Mouse (Mus musculus): ENCODE results near the gene Hmg20b.
A peak's percentile ranks its signal among the peaks of the same experiment; 100 is the strongest.

Hmg20b gene

GRCm38 (mm10) chr10:81351678-81352291 lies 1.5 kb upstream of the Hmg20b start:
- DNase-seq = peak; percentile 68 to 77

DNA sequence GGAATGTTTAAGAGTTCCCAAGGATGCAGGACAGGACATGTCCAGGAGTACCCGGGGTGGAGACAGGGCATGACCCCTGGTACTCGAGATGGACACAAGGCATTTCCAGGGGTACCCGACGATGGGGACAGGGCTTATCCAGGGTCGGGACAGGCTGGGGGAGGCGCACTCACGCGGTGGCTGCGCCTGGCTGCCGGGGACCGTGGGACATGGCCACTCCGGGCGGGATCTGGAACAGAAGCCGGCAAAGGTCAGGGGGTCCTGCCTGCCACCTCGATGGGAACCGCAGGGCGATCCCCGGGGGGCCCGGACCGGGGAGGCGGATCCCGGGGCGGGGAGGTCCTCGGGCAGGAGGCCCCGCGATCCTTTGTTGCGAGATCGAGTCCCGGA lies 324 bp downstream of the Hmg20b start:
- no peak for DNase-seq

DNA sequence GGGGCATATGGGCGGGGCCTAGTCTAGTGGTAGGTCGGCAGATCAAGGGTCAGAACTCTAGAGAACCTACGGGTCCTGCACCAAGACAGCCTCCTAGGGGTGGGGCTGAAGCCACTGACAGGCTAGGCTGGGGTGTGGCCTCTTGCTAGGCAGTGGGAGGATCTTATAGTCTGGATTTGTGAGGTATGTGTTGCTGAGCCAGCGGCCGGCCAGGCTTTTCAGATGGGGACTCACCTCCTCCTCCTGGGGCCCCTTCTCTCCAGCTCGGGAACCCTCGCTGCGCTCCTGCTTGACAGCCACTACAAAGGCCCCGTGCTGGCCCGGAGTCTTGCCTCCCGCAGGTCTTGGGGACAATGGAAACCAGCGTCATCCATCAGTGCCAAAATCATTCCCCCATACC lies 1.1 kb downstream of the Hmg20b start:
- peak in 1 of 2 experiments; percentile 56 for DNase-seq

DNA sequence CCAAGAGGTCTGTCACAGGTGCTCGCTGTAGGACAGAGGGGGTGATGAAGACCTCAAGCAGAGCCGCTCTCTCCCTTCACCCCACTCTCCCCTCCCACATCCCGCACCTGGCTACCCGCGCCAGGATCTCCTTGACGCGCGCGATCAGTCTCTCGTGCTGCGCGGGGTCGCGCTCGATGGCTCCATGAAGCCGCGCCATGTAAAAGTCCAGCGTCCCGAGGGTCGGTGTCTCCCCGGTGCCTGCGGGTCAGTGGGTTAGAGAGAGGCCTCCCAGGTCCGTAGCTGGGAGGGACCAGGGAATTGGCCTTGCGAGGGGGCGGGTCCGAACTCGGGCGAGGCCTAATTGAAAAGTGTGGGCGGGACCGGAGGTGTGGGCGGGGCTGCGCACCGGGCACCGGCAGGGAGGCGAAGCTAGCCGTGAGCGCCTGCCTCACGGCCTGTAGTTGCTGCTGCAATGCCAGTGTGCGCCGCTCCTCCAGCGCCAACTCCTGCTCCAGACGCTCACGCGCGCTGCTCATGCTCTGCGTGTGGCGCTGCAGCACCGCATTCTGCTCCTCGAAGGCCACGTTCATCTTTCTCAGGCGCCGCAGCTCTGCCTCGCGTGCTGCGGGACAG lies 3.7 kb downstream of the Hmg20b start:
- DNase-seq = peak in 1 of 2 experiments; percentile 61

DNA sequence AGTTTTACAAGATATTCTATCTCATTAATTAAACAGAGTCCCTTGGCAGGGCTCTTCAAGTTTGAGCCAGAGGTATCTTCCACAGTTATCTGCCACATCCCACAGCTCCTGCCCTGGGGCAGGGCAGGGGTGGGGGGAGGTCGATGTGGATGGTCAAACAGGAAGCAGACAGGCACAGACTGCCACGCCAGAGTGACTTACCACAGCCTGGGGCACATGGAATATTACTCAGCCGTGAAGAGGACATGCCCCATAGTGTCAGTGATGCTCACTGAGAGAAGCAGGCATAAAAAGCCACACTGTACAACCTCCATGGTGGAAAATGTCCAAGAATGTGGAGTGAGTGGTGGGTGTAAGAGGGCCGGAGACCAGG lies 5.1 kb downstream of the Hmg20b start:
- no peak for DNase-seq

GRCm38 (mm10) chr10:81344421-81345161 lies 5.7 kb downstream of the Hmg20b start:
- DNase-seq = no peak

- DNase-seq = peak in 1 of 2 experiments; percentile 51
These were observed 7.4 kb downstream of the Hmg20b start, which contains the start of gene Gipc3 for GRCm38 (mm10) chr10:81342686-81343505. Gene Gipc3 (minus strand): TSS chr10:81343266.

DNA sequence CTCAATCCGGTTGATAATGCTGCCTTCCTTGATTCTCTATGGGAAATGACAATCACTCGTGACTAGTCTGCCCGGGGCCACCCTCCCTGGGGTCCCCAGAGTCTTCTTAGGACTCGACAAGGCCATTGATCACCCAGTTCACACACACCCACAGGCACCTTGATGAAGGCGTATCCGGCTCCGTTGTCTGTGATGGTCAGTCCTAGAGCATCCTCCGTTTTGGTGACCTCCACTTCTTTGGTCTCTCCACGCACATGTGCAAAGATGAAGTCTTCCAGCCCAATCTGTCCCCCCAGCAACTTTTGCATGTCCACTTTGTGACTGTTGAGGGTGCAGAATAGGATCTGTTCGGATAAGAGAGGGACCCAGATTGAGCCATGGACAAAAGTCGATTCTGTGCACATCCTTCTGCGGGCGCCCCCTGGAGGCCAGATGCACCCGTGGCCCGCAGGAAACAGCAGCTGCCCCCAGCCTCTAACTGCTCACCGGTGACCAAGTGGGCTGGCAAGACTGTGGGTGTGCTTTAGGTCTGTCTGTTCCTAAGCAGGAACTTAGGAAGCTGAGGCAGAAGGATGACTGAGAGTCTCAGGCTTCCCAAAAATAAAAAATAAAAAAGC lies 8.8 kb downstream of the Hmg20b start:
- DNase-seq = peak; percentile 76 to 81

GRCm38 (mm10) chr10:81340551-81341332 lies 9.5 kb downstream of the Hmg20b start:
- peak in 1 of 2 experiments; percentile 53 for DNase-seq

- no peak for DNase-seq
These were observed 13.7 kb downstream of the Hmg20b start for GRCm38 (mm10) chr10:81336558-81336957.

DNA sequence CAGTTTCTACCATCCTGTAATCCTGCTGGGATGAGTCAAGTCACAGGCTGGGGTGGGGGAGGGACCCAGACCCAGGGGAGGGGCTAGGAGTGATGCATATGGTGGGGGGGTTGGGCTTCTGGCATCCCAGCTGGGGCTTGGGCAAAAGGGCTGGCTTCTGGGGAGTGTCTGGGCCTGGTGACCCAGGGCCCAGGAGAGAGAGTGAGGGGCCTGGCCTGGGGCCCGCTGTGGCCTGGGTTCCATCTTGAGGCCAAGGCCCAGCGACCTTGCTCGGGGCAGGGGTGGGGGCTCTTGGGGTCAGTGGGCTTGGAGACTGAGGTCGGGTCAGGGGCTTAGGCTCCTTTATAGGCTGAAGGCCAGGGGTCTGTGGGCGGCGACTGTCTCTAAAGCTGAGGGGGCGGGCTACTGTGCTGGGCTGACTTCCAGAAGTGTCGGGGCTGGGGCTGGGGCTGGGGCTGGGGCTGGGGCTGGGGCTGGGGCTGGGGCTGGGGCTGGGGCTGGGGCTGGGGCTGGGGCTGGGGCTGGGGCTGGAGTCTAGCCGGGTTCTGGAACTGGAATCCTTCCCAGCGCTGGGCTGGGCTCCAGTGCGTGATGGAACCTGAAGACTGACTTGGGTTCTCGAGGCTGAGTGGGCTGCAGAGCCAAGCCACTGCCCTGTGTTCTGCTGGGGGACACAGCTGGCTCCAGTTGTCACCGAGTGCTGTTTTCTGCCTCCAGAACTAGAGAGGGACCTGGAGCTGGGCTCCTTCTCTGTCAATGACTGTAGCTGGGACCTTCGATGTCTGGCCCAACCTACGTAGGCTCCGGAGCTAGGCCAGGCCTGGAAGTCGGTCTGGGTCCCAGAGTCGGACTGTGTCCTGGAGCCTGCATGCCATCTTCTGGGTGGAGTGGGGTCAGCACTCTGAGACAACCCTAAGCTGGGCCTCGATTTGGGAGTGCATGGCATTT lies 14.6 kb downstream of the Hmg20b start:
- DNase-seq = peak in 1 of 2 experiments; percentile 34

- DNase-seq = no peak
These were observed 16.0 kb downstream of the Hmg20b start for GRCm38 (mm10) chr10:81334324-81334723.

DNA sequence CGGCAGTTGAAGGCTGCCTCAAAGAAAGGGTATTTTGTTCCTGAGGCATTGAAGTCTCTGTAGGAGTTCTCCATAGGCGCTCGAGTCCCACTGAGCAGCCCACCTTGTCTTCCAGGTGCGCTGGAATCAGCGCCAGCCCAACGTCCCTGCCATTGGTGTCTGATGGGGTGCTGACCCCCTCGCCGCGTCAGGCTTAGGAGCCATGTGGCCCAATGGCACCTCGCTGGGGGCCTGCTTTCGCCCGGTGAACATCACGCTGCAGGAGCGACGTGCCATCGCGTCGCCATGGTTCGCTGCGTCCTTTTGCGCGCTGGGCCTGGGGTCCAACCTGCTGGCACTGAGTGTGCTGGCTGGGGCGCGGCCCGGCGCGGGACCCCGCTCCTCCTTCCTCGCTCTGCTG lies 18.0 kb downstream of the Hmg20b start:
- DNase-seq = peak in 1 of 2 experiments; percentile 23

GRCm38 (mm10) chr10:81330007-81330406 lies 20.3 kb downstream of the Hmg20b start:
- DNase-seq = peak; percentile 39 to 43

- DNase-seq = peak; percentile 88 to 94
These were observed 20.9 kb downstream of the Hmg20b start for GRCm38 (mm10) chr10:81329194-81329975.

GRCm38 (mm10) chr10:81328386-81328785 lies 21.9 kb downstream of the Hmg20b start, which contains the start of gene Tbxa2r:
Gene Tbxa2r (plus strand): TSS chr10:81328731.
- peak; percentile 90 to 93 for DNase-seq

- peak in 1 of 2 experiments; percentile 55 for DNase-seq
These were observed 22.3 kb downstream of the Hmg20b start for GRCm38 (mm10) chr10:81327959-81328358.

DNA sequence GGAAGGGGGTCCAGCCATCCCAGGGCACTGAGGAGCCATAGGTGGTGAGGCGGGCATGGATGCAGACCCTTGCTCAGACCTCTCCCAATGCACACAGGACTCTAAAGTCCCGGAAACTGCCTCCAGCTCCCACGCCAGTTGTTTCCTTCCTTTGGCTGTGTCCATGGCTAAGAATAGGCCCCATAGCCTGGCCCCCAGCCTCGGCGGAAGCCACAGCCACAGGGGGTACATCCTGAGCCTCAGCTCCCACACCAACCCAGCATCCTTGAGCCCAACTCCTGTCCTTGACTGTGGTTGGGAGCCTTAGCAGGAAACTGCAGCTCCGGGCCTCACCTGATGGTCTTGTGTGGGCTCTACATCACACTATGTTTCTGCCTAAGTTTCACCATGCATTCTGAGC lies 23.4 kb downstream of the Hmg20b start:
- peak in 1 of 2 experiments; percentile 59 for DNase-seq

DNA sequence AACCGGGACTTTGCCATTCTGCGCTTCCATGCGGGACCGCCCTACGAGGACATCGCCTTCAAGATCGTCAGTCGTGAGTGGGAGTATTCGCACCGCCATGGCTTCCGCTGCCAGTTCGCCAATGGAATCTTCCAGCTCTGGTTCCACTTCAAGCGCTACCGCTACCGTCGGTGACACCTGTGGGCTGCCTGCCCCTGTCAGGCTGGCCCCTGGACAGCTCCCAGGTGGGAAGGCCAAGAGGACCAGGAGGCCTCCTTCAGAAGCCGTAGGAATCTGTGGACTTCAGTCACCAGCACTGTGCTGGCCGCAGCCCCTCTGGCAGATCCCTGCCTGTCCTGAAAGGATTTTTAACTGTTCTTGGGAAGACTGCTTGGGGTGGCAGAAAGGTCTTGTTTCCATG lies 24.5 kb downstream of the Hmg20b start:
- peak in 1 of 2 experiments; percentile 34 for DNase-seq

Data from thymus, postnatal 36 days (tissue).